Comparison of ENCODE assay signal across 9 mouse cellular contexts in the genomic region with DNA sequence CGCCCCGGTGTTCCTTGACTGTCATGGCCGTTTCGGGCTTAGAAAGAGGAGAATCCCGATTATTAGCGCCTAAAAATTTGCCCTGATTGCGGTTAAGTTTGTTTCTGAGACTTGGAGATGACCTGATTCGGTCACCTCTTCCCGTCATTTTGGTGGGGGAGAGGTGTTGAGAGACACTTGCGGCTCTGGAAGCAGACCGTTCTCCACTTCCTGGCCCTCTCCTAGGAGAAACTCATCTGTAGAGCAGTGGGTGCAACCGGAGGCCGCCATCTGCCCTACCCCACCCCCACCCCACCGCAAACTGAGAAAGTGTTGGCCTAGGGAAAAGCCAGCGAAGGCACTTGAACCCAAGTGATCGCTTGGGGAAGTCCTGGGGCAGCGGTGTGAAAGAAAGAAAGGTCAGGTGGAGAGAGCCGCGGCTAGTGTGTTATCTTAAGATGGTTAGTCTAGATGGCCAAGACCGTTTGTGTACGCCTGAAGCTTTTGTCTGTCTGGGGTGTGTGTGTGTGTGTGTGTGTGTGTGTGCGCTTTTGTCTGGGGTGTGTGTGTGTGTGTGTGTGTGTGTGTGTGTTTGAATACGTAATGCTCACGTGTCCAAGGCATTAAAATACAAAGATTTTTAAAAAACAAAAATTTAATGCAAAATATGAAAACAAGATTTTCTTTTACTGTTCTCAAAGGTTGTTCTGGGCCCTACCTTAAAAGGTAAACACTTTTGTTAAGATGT. TPM values are rescaled to one million over a fixed set of nuclear protein-coding genes. Genes with fewer than 3 reads are reported as not detected.
DNase-seq lines count a peak whose midpoint lies in the region; ATAC-seq and TF ChIP-seq lines count a peak whose summit lies in the region.
"Had no signal": no experiment of that assay in that cellular context is flagged by ENCODE, and none has a peak within 500 bp of the region (broad histone marks: within the 10 kb centered on the region; RNA-seq: fewer than 3 reads in every experiment).

No protein-coding gene starts in this region.

- TF ChIP-seq POLR2A in brain, embryonic 14.5 days (IDR thresholded peaks at IDR 0.05; ENCODE audit: borderline replicate concordance, extremely low read depth, insufficient read depth, insufficient read length, poor library complexity, severe bottlenecking) = no peak

- peaks cover 12% of the 10 kb centered on the region for H3K4me1 ChIP-seq in forebrain, postnatal 0 days (ENCODE audit: insufficient read depth)
- H3K4me1 ChIP-seq in limb, embryonic 15.5 days = peaks cover 11% of the 10 kb centered on the region

- H3K9me3 ChIP-seq in forebrain, postnatal 0 days (ENCODE audit: low read length) = no peaks in the 10 kb centered on the region
- no peaks in the 10 kb centered on the region for H3K9me3 ChIP-seq in limb, embryonic 15.5 days

- peak; percentile 66 for ATAC-seq in frontal cortex, adult (ENCODE audit: low TSS enrichment)
- peak; percentile 73 for ATAC-seq in forebrain, postnatal 0 days
- peak; percentile 76 for ATAC-seq in limb, embryonic 15.5 days (ENCODE audit: insufficient number of reproducible peaks, low FRiP score, low TSS enrichment, low read depth)
- ATAC-seq in monocyte, adult 5-6 weeks (replicated peaks; ENCODE audit: insufficient number of reproducible peaks, low FRiP score, low TSS enrichment, poor library complexity, severe bottlenecking) = peak; percentile 57

- peak overlapping the region; percentile 97 for H3K27ac ChIP-seq in forebrain, postnatal 0 days (ENCODE audit: low read depth, low read length)
- peak overlapping the region; percentile 99 for H3K27ac ChIP-seq in limb, embryonic 15.5 days

- under 1% methylated on average over 24 of the region's 24 CpGs for WGBS in forebrain, postnatal 0 days
- WGBS in limb, embryonic 15.5 days = under 1% methylated on average over 24 of the region's 24 CpGs

- DNase-seq in frontal cortex, postnatal 36 days (ENCODE audit: low spot score in 2 of 2) = no peak
- peak; percentile 91 for DNase-seq in A20 (ENCODE audit: low read depth, low spot score)
- DNase-seq in brain, embryonic 14.5 days (ENCODE audit: low read depth) = peak; percentile 77
- peak; percentile 74 for DNase-seq in forebrain, postnatal 0 days
- no peak for DNase-seq in adipocyte (ENCODE audit: low spot score)

- no peak for TF ChIP-seq CTCF in brain, embryonic 14.5 days (IDR thresholded peaks at IDR 0.05; ENCODE audit: borderline replicate concordance, extremely low read depth, insufficient read depth, insufficient read length)
- TF ChIP-seq CTCF in forebrain, postnatal 0 days (IDR thresholded peaks at IDR 0.05; ENCODE audit: low read depth) = no peak

- H3K4me3 ChIP-seq in forebrain, postnatal 0 days (ENCODE audit: low read depth, low read length) = peak overlapping the region; percentile 97
- peak overlapping the region; percentile 84 for H3K4me3 ChIP-seq in limb, embryonic 15.5 days

- peak overlapping the region; percentile 86 for H3K4me2 ChIP-seq in forebrain, postnatal 0 days (ENCODE audit: low read depth)
- H3K4me2 ChIP-seq in limb, embryonic 15.5 days = peak overlapping the region; percentile 69

- H3K36me3 ChIP-seq in forebrain, postnatal 0 days (ENCODE audit: insufficient read depth) = no peaks in the 10 kb centered on the region; the same call in 1 of the 2 replicates
- peaks cover 9% of the 10 kb centered on the region for H3K36me3 ChIP-seq in limb, embryonic 15.5 days

- H3K27me3 ChIP-seq in forebrain, postnatal 0 days (ENCODE audit: insufficient read depth, low read length) = no peaks in the 10 kb centered on the region
- H3K27me3 ChIP-seq in limb, embryonic 15.5 days = no peaks in the 10 kb centered on the region

- H3K9ac ChIP-seq in forebrain, postnatal 0 days = peak overlapping the region; percentile 99
- H3K9ac ChIP-seq in limb, embryonic 15.5 days = peak overlapping the region; percentile 95

RNA-seq across cellular contexts. Expression of a gene that starts 0.8 kb away (rescaled TPM):
- 23.8 and 34.9 TPM in 2 replicates for polyA plus RNA-seq in brain, embryonic 14.5 days (2012; rRNA removed)
- 55.8 and 59.5 TPM in 2 replicates for total RNA-seq in forebrain, postnatal 0 days (2014; rRNA removed)
- polyA plus RNA-seq in forebrain, postnatal 0 days (2015; fragmentation: Nextera tagmentation; extraction: Ambion mirVana) = 23.9 and 25.5 TPM in 2 replicates
- 33.8 and 36.9 TPM in 2 replicates for polyA plus RNA-seq in limb, embryonic 15.5 days (2015; fragmentation: Nextera tagmentation; extraction: Ambion mirVana)
- total RNA-seq in monocyte, adult 5-6 weeks (2017) = 96.4 to 134 TPM (median 134 TPM) in 3 replicates

RNA-seq across cellular contexts. Expression of a gene that starts 17.0 kb away (rescaled TPM):
- polyA plus RNA-seq in brain, embryonic 14.5 days (2012; rRNA removed) = 0.06 and 0.16 TPM in 2 replicates
- 0.08 and 0.14 TPM in 2 replicates for total RNA-seq in forebrain, postnatal 0 days (2014; rRNA removed)
- 0.16 TPM in 1 of 2 replicates, not detected in the other for polyA plus RNA-seq in forebrain, postnatal 0 days (2015; fragmentation: Nextera tagmentation; extraction: Ambion mirVana)
- 1.8 and 2.0 TPM in 2 replicates for polyA plus RNA-seq in limb, embryonic 15.5 days (2015; fragmentation: Nextera tagmentation; extraction: Ambion mirVana)
- total RNA-seq in monocyte, adult 5-6 weeks (2017) = 0.75 to 2.2 TPM (median 0.78 TPM) in 3 replicates

RNA-seq across cellular contexts. Expression of a gene that starts 40.1 kb away (rescaled TPM):
- polyA plus RNA-seq in brain, embryonic 14.5 days (2012; rRNA removed) = 60.6 and 65.9 TPM in 2 replicates
- total RNA-seq in forebrain, postnatal 0 days (2014; rRNA removed) = 63.3 and 75.7 TPM in 2 replicates
- polyA plus RNA-seq in forebrain, postnatal 0 days (2015; fragmentation: Nextera tagmentation; extraction: Ambion mirVana) = 25.3 and 28.1 TPM in 2 replicates
- 74.6 and 81.3 TPM in 2 replicates for polyA plus RNA-seq in limb, embryonic 15.5 days (2015; fragmentation: Nextera tagmentation; extraction: Ambion mirVana)
- 58.6 to 80.8 TPM (median 72.0 TPM) in 3 replicates for total RNA-seq in monocyte, adult 5-6 weeks (2017)

RNA-seq across cellular contexts. Expression of a gene that starts 49.8 kb away (rescaled TPM):
- polyA plus RNA-seq in brain, embryonic 14.5 days (2012; rRNA removed) = not detected in 2 replicates
- not detected in 2 replicates for total RNA-seq in forebrain, postnatal 0 days (2014; rRNA removed)
- not detected in 2 replicates for polyA plus RNA-seq in forebrain, postnatal 0 days (2015; fragmentation: Nextera tagmentation; extraction: Ambion mirVana)
- not detected in 2 replicates for polyA plus RNA-seq in limb, embryonic 15.5 days (2015; fragmentation: Nextera tagmentation; extraction: Ambion mirVana)
- total RNA-seq in monocyte, adult 5-6 weeks (2017) = not detected in 3 replicates
- total RNA-seq: adrenal gland, postnatal 36 days had no signal

Comparison
In these comparisons a context has a peak if more than half of its experiments do, and no peak if none do; other contexts are left out.
1. DNase-seq: peak in A20 (single experiment), brain, embryonic 14.5 days (single experiment) and forebrain, postnatal 0 days (single experiment); none in frontal cortex, postnatal 36 days (0 of 2) and adipocyte (single experiment).
2. Peak in every context shown above with its lines, with median percentiles within 50 percentile points of each other: ATAC-seq.